Mouse (Mus musculus): ENCODE data around the gene Pank4.

Gene Pank4

DNA sequence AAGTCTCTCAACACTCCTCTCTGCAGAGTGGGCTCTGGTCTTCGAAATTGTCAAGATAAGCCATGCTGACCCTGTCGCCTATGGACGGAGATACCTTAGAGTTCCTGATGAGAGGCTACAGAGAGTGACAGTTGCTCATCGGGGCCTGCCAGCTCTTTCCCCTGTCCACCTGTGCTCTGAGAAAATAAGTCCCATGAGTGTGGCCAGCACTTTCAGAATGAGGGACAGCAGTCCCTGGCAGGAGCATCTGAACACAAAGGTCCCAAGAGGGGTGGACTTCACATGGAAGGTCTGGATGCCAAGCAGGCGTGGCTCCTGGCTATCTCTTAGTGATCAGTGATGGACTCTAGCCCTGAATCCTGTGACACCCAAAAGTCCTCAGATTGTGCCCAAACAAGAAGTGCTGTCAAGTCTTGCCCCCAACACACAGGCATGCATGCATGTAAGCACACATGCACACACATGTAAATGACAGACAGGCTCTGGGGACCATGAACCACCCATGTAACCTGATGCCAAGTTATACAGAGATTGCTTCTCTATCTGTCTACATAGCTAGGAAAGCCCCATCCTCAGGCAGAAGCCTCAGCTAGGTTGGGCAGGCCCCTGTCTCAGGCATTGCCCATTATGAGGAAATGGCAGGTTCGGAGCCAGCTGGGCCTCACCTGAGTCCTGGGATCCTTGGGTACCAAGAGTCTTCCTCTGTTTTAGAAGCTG is 20.4 kb upstream of the Pank4 start:
- no peak for DNase-seq

DNA sequence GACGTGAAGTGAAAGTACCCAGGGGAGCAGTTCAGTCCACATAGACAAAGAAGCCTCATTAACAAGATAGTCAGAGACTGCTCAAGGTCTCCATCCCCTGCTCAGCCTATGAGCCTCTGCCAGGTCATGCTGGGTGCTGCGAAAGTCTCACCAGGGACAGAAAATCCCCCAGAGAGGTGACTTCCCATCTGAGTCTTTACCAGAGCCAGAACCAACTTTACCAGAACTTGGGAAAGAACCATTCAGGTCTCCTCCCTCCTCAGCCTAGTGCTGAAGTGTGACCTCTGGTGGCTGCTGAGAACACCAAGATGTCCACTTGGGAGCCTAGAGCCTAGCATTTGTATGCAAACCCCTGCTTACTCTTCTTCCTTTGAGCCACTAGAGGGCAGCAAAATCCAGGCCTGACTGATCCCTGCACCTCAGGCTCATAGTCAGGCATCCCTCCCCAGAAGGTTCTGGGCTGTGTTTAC is 19.8 kb upstream of the Pank4 start:
- peak; percentile 80 to 92 for DNase-seq

DNA sequence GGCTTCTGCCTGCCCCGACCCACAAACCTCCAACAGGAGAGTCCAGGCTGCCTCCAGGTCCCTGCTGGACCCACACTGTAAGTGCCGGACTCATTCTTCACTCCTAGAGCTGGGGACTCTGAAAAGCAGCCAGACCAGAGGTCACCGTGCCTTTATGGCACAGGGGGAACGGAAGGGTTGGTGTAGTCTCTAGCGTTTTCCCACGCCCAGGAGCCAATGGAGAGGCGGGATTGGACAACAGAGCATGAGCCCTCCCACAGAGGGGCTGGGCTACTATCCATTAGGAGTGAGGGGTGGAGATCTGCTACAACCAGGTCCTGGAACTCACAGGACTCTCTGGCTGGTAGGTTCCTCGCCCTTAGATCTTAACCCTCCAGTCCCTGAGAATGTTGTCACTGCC is 17.6 kb upstream of the Pank4 start:
- peak; percentile 57 to 76 for DNase-seq

DNA sequence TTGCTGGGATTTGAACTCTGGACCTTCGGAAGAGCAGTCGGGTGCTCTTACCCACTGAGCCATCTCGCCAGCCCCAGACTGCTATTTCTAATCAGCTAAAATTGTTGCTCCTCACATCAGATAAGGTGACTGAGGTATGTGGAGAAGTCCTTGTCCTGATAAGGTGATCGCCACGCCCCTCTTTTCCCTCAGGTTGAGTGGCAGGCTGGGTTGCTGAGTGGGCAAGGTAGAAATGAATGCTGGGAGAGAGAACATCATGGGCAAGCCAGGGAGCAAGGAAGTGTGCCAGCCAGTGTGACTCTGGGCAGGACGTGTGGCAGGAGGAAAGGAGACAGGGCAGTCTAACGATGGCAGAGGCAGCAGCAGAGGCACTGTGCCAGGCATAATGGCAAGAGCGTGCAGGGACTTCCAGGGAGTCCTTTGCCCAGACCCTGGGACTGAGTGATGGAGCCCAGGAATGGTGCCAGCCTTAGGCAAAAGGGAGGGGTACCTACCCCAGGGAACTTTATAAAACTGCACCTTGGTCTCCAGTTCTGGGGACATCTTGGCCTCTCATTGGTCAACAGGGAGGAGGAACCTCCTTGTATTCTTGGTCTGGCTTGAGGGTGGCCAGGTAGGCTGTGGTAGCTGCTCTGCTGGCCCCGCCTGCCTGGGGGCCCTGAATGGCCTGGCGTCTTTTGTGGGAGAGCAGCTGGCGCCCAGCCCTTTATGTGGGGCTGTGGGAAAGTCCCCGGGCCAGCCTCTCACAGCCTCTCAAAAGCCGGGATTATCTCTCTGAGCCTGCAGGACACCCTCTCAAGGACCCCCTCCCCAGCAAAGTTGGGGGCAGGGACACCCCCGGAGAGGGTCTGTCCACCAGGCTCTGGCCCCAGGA is 15.6 kb upstream of the Pank4 start:
- DNase-seq: no peak

DNA sequence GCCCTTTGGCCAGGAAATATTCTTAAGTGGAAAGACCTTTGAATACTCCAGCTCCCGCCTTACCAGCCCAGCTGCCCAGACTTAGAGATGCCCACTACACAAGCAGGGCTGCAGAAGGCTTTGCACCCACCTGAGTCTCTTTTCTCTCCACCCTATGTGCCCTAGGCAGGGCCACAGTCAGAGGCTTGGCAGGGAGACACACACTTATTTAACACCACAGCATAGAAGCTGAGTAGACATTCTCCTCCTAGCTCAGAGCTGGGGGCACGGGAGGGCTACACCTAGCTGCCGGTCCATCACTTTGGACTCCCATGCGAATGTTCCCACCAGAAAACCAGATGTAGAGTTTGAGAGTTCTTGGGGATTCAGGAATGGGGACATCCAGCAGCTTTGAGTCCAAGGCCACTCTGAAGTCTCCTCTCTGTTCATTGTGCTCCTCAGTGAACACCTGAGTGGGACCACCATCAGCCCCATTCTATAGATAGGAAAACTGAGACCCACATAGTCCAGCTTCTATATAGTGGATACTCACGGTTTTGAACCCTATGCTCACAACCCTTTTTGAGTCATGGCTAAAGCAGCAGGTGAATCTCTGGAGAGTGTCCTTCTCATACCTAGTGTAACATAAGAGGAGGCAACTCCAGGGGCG is 14.9 kb upstream of the Pank4 start:
- no peak for DNase-seq

DNA sequence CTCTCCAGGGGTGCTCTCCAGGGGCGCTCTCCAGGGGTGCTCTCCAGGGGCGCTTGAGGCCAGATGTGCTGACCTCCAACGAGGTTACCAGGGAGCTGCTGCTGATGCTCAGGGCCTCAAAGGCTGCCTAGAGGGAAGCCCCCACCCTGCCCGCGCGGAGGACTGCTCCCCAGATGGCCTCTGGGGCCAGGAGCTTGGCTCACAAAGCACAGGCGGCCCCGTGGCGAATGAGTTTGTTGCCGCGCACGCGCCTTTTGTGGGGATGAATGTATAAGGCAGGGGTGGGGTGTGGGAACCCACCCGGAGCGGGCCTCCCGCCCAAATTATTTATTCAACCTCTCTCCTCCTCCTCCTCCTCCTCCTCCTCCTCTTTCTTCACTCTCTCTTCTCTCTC is 14.3 kb upstream of the Pank4 start:
- no peak for DNase-seq

DNA sequence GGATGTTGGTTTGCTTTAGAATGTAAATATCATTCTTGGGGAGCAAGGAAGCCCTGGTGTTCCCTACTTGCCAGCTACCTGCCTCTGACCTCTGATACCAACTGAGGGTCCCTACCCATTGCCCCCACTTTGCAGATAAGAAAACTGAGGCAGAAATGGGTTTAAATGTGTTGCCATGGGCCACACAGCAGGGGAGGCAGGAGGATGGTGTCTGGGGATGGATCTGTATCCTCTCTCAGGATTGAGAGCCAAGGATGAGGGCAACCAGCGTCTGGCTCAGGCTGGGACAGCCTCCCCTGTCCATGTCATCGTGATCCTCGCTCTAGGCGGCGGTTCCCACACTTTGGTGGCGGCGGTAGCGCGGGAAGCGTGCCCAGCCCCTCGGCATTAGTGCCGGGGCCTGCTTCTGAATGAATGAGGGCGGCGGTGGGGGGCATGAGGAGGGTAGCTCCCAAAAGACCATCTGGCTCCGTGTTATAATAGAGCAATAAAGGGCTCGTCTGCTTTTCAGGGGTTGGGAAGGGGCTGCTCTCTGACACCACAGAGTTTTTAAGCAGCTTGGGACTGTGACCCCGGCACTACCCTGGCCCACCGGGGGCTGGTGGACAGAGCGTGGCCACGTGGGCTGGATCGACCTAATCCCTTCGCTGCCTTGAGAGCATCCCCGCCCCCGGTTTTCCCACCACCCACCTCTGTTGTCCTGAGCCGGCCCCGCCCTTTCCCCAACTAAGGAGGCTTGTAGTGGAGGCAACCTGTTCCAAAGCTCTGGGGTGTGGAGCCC is 11.3 kb upstream of the Pank4 start:
- no peak for DNase-seq

DNA sequence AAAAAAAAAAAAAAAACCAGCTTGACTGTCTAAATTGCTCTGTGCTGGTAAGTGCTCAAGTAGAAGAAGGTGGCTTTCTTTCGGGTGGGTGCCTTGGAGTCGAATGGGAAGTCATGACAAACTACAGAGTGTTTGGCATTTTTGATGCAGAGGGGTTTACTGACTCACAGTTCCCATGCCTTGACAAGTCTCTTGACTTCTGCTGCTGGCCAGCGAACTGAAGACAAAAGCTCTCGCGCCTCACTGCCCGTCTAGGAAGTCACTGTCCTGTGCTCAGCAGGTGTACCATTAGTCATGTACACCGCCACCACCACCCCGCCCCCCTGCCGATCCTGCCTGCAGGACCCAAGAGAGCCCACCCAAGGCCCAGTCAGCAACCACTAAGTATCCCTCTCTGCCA is 7.3 kb upstream of the Pank4 start:
- no peak for DNase-seq

DNA sequence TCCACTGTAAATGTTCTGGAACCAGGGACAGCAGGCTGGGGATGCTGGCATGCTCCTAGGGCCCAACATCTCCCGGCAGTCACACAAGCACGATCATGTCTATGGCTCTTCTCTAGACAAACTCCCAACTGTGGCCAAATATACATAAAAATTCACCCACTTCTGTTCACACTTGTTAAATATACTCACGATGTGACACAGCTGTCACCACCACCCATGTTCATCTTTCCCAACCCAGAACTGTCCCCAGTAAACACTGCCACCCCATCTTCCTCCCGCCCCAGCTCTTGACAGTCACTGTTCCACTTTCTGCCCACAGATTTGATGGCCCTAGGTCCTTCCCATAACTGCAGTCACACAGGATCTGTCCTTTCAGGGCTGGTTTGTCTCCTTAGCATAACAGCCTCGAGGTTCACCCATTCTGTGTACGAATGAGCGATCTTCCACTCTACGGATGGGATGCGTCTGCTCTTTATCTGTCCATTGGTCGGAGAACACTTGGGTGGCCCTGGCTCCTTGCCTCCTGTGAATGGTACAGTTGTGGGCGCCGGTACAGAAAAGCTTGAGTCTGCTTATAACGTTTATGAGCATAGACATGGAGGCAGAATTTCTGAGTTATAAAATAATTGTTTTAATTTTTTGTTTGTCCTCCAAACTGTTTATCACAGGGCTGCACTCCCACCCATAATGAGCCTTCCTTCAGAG is 6.5 kb upstream of the Pank4 start:
- DNase-seq: no peak

DNA sequence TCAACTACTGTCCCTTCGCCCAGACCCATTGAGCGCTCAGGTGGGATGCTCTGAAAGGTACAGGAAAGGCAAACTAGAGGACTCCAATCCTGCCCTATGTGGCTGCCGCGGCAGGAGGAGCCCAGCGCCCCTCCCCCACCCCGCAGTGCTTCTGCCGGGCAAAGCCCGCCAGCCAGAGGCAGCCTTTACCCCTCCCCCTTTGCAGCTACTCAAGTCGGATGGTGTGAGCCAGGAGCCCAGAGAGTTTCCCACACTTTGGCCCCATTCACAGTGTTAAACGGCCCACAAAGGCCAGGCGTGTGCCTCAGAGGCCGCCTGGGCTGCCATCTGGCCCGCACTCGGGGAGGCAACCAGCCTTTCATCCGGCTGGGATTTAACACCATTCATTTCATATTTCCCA is 5.8 kb upstream of the Pank4 start:
- DNase-seq: peak; percentile 67 to 74

DNA sequence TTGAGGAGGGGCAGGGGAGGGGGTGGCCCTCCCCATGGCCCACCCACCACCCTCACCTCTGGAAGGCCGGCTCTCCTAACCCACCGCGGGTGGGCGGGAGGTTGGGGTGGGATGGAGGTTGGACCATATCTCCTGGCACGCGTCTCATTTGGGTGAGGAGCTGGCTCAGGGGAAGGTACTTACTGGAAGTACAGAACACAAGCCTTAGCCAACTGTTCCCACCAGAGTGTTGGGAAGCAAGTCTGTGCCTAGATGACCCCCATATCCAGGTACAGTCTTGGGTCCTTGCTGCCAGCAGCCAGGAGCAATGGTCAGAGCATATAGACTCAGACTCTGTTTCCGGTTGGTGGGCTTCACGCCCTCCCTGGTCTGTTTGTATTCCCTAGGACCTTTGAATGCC is 5.3 kb upstream of the Pank4 start:
- DNase-seq: no peak

DNA sequence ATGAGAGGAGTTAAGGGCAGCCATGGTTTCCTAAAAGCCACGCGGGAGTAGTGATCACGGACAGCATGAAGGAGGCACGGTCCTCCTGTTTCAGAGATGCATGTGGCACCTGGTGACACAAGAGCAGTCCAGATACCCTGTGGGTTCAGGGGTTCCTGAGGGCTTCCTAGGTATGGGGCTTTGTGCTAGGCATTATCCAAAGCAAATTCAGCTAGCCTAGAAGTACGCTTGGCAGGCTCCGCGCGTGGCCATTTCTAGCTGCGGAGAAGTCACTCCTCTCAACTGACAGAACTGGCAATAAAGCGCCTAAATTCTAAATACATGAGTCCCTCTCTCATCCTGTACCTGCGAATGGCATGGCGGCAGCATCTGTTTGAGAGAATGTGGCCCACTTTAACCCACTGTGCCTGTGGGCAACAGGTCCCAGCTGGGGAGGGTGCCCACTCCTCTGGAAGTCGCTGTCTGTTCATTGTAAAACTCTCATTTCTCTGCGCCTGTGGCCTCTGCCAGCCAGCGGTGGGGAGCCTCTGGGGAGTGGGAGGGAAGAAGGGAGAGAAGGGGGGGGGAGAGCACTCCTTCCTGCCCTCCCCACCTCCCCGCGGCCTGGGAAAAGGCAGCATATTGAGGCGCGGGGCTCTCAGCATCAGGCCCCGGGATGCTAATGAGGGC is 3.8 kb upstream of the Pank4 start:
- DNase-seq: no peak

DNA sequence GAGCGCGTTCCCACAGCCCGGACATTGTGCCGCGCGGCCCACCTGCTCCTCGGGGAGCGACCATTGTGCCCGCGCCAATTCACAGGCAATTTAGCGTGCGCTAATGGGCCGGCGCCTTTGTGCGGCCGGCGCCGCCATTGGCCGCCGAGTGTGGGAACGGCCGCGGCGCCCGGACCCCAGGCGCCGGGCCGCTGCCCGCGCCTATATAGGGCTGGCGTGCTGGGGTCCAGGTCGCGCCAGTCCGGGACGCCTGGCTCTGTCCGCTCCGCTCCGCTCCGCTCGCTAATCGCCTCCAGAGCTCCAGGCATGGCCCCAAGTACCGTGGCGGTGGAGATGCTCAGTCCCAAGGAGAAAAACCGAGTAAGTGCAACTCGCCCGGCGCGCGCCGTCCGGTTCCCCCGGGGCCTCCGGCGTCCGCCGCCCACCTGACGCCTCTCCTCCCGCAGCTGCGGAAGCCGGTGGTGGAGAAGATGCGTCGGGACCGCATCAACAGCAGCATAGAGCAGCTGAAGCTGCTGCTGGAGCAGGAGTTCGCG is 3.2 kb upstream of the Pank4 start, which contains the start of gene Hes5:
TSS of gene Hes5 (plus strand) at position 234 of the 536 bp plus-strand sequence.
- DNase-seq: peak in 1 of 2 experiments; percentile 64

DNA sequence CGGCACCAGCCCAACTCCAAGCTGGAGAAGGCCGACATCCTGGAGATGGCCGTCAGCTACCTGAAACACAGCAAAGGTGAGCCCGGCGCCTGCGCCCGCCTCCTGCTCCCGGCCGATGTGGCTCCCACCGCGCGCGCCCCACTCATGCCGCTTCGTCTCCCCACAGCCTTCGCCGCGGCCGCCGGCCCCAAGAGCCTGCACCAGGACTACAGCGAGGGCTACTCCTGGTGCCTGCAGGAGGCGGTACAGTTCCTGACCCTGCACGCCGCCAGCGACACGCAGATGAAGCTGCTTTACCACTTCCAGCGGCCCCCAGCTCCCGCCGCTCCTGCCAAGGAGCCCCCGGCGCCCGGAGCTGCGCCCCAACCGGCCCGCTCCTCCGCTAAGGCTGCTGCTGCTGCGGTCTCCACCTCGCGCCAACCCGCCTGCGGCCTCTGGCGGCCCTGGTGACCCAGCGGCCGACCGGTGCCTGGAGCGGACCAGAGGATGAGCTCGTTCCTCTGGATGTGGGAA is 2.6 kb upstream of the Pank4 start:
- DNase-seq: peak; percentile 69 to 73

DNA sequence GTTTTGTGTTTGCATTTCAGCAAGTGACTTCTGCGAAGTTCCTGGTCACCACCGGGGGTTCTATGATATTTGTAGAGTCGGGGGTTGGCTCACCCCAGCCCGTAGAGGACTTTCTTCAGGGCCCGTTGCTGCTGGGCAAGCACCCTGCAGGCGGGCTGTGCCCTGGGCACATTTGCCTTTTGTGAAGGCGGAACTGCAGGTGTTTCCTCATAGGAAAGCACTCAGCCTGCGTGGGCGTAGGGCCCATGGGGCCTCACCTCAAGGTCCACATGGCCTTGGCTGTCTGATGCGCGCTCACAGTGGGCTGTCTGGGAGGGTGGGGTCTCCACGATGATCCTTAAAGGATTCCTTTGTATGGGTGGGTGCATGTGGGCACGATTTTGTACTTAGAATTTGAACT is 2.0 kb upstream of the Pank4 start:
- no peak for DNase-seq

DNA sequence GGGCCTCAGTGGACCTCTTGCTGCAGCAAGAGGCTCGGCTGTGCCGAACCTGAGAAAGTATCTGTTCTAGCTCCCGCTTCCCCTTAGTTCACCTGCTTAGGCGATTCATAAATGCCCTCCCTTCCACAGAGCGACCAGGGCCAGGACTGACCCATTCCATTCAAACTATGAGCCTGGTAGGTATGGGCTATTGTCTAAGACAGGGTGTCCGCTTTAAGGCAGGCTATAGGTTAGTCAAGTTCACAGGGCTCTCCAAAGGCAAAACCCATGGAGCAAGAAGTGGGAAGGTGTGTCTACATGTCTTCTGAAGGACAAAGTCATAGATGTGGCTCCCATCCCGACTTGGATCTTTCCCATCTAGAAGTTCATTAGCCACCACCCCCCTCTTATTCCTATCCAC is 1.2 kb upstream of the Pank4 start:
- no peak for DNase-seq

DNA sequence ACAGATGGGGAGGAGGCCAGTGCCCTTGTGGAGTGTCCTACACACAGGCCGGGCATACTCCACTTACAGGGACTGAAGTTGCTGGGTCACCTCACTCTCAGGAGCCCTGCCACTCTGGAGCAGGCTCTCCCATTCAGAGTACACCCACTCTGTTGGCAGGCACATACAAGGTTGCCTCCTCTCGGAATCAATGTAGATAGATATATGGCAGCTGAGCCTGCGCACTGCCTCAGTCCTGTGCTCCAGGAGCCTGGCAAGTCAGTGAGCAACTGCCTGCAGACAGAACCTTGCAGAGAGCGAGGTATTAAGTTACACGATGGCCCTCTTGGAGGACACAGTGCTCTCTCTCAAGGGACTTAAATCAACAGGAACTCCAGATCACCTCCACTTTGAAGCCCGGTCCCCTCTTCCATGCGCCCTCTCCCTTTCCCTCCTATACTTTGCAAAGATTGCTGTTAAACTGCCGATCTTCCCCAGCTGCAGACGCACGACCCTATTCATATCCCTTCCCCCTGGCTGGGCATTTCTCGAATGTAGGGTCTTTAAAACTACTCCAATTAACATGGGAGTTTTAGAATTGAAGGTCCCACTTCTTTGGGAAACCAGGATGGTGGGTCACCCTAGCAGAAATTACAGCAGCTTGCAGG is 610 bp upstream of the Pank4 start:
- no peak for DNase-seq

DNA sequence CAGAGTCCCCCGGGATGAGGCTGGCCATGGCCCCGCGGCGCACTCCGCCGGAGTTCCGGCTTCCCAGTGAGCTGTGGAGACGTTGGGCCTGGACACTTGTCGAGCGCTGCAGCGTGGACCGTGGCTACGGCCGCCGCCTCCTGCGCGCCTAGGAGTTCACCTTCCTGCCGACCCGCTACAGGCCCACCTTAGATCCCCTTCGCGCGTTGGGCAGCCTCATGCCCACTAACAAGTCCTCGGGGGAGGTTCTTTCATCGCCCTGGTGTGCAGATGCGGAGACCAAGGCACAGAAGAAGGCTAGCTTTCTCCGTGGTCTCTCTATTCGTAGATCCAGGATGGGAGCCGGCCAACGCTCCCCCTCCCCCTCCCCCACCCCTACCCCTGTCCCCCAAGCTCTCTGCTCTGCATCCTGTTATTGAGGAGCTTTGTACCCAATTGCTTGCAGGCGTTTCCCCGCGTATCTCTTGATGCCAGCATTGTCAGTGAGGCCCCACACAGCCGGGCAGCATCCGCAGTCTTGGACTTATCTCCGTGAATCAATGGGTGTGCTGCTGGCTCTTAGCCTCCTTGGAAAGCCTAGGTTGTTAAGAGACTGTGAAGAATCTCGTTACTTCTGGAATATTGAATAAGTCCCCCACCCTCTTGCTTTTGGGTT is 785 bp downstream of the Pank4 start:
- no peak for DNase-seq

DNA sequence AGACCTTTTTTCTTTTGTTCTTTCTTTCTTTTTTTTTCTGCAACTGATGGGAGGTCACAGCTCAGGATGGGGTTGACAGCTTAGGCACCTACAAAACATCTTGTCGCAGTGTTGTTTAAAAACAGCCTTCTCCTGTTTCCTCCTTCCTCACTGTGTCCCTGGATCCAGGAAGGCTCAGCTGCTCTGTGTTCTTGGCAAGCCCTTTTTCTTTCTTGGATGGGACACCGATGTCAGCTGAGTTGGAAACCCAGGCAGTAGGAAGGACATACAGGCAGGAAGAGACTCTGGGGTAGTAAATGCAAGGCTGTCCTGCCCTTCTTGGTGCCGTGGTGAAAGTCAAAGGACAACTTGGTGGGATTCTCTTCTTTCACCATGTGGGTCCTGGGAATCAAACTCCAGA is 1.9 kb downstream of the Pank4 start:
- DNase-seq: no peak

DNA sequence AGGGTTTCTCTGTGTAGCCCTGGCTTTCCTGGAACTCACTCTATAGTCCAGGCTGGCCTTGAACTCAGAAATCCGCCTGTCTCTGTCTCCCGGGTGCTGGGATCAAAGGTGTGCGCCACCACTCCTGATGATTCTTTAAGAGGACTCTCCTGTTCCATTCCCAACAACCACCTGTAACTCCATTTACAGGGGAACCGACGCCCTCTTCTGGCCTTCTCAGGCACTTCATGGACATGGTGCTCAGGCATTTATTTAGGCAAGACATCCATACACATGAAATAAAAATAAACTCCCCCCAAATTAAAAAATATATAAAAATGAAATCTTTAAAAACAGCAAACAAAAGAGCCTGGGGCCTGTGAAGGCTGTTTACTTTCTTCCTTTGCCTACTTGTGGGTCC is 3.2 kb downstream of the Pank4 start:
- peak; percentile 68 to 69 for DNase-seq
